Mouse (Mus musculus): Measurements from ENCODE around the gene Tor3a.

DNA sequence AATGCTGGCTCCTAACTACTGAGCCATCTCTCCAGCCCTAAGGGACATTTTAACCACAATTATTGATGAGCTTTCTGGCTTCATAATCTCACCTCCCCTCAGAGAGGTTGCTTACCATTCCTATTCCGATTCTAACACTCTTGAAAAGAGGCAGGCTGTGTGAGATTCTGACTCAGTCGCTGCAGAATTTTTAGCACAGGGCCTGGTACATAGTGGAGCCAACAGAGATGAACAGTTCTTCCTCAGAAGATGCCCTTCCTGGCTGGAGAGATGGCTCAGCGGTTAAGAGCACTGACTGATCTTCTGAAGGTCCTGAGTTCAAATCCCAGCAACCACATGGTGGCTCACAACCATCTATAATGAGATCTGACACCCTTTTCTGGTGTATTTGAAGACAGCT, 2.2 kb downstream of the Tor3a start:
- TF ChIP-seq CTCF (IDR thresholded peaks at IDR 0.05; ENCODE audit: low read depth) (no peak), EP300 (optimal IDR thresholded peaks at IDR 0.05) (no peak)

All from stomach, postnatal 0 days (tissue).